Mouse (Mus musculus): ENCODE data around the gene Mfsd4b5. TPM values are rescaled to one million over a fixed set of nuclear protein-coding genes. Genes with fewer than 3 reads are reported as not detected.
"Not testable (repeated sequence)": the region's sequence is repeated elsewhere in the genome, so short reads cannot be mapped to it uniquely, and the experiment has no call there.

Mfsd4b5 gene
- total RNA-seq, 2 experiments from 2014 or later = 0.12 to 0.29 TPM

- no peak for DNase-seq
These were observed 24.5 kb downstream of the Mfsd4b5 start for GRCm38 (mm10) chr10:39961906-39962305.

- no peak for DNase-seq
These were observed 26.0 kb downstream of the Mfsd4b5 start for GRCm38 (mm10) chr10:39960441-39960822.

GRCm38 (mm10) chr10:39959761-39960440 is 26.5 kb downstream of the Mfsd4b5 start, which contains the start of gene Mfsd4b3:
Gene Mfsd4b3, minus strand, starts transcription at chr10:39960153.
- peak; percentile 93 for DNase-seq

GRCm38 (mm10) chr10:39958266-39958665 is 28.2 kb downstream of the Mfsd4b5 start:
- no peak for DNase-seq

- no peak for DNase-seq
These were observed 30.0 kb downstream of the Mfsd4b5 start for GRCm38 (mm10) chr10:39956340-39956878.

GRCm38 (mm10) chr10:39955163-39955562 is 31.3 kb downstream of the Mfsd4b5 start:
- no peak for DNase-seq

GRCm38 (mm10) chr10:39949377-39949954 is 37.0 kb downstream of the Mfsd4b5 start:
- no peak for DNase-seq

GRCm38 (mm10) chr10:39947195-39947594 is 39.3 kb downstream of the Mfsd4b5 start:
- DNase-seq = not testable (repeated sequence)

- DNase-seq = no peak
These were observed 49.9 kb downstream of the Mfsd4b5 start for GRCm38 (mm10) chr10:39936553-39936952.

- peak; percentile 31 for DNase-seq
These were observed 59.8 kb downstream of the Mfsd4b5 start, which contains the start of gene Mfsd4b2 for GRCm38 (mm10) chr10:39926616-39927139. Gene Mfsd4b2, minus strand, starts transcription at chr10:39926923.

GRCm38 (mm10) chr10:39924556-39924955 is 61.9 kb downstream of the Mfsd4b5 start:
- not testable (repeated sequence) for DNase-seq

GRCm38 (mm10) chr10:39912616-39913015 is 73.8 kb downstream of the Mfsd4b5 start:
- no peak for DNase-seq

GRCm38 (mm10) chr10:39908768-39909441 is 77.5 kb downstream of the Mfsd4b5 start:
- no peak for DNase-seq

Other genes with a start within 250 kb of the Mfsd4b5 start
- 1 to 10 TPM; 3.5 to 3.7 TPM for gene Mfsd4b4, start 87.4 kb downstream of the Mfsd4b5 start, total RNA-seq (2021)
- not detected for gene Mfsd4b2, start 59.7 kb downstream of the Mfsd4b5 start, total RNA-seq (2021)
- under 1 TPM; 0.45 to 0.48 TPM for gene Mfsd4b3, start 26.5 kb downstream of the Mfsd4b5 start, total RNA-seq (2021)
- gene Mfsd4b1, start 38.6 kb upstream of the Mfsd4b5 start, total RNA-seq (2021) = 1 to 10 TPM in 1 of 2 experiments, under 1 TPM in 1; 0.69 to 1.4 TPM
- 10 to 100 TPM; 12.9 to 14.3 TPM for gene Slc16a10, start 155.6 kb upstream of the Mfsd4b5 start, total RNA-seq (2021)

All from heart, postnatal 4 days (tissue).